Mouse (Mus musculus) kidney, postnatal 36 days (tissue): Measurements from ENCODE around the gene Arhgdia.
"Not testable (repeated sequence)": the region's sequence is repeated elsewhere in the genome, so short reads cannot be mapped to it uniquely, and the experiment has no call there.

Source experiments
- DNase-seq, 2 experiments: peaks; one replicate each; pipeline ENCODE4 v3.0.0; 2021 to 2022; ENCODE audit warnings: mixed read lengths in 2 of 2

Gene Arhgdia

GRCm38 (mm10) chr11:120613481-120613972, 32.1 kb upstream of the Arhgdia start:
- DNase-seq, result no peak

GRCm38 (mm10) chr11:120612763-120613162, 31.3 kb upstream of the Arhgdia start:
- DNase-seq, result peak; percentile 76 to 89

- DNase-seq, result no peak
These were observed 29.1 kb upstream of the Arhgdia start for GRCm38 (mm10) chr11:120610477-120611046.

- peak; percentile 67 for DNase-seq
These were observed 27.8 kb upstream of the Arhgdia start for GRCm38 (mm10) chr11:120609250-120609649.

- no peak for DNase-seq
These were observed 27.0 kb upstream of the Arhgdia start, which contains the start of gene Npb for GRCm38 (mm10) chr11:120608241-120609034. Npb (plus strand) TSS chr11:120608477.

- no peak for DNase-seq
These were observed 25.3 kb upstream of the Arhgdia start for GRCm38 (mm10) chr11:120606764-120607163.

GRCm38 (mm10) chr11:120605667-120606066, 24.2 kb upstream of the Arhgdia start:
- DNase-seq, result no peak

GRCm38 (mm10) chr11:120603545-120603944, 22.1 kb upstream of the Arhgdia start:
- DNase-seq, result no peak

- no peak for DNase-seq
These were observed 19.3 kb upstream of the Arhgdia start for GRCm38 (mm10) chr11:120600716-120601115.

- DNase-seq, result no peak
These were observed 17.6 kb upstream of the Arhgdia start for GRCm38 (mm10) chr11:120598990-120599549.

GRCm38 (mm10) chr11:120598283-120598989, 17.0 kb upstream of the Arhgdia start, which contains the start of the genes Alyref and Anapc11:
Alyref (minus strand) TSS chr11:120598365.
Anapc11 (plus strand) TSS chr11:120598421.
- peak; percentile 95 to 97 for DNase-seq

GRCm38 (mm10) chr11:120597240-120598235, 16.1 kb upstream of the Arhgdia start:
- peak in 1 of 2 experiments; percentile 61 for DNase-seq

- DNase-seq, result no peak
These were observed 7.1 kb upstream of the Arhgdia start for GRCm38 (mm10) chr11:120588531-120588930.

GRCm38 (mm10) chr11:120583937-120584336, 2.5 kb upstream of the Arhgdia start:
- DNase-seq, result no peak

- not testable (repeated sequence) for DNase-seq
These were observed 1.5 kb upstream of the Arhgdia start for GRCm38 (mm10) chr11:120582982-120583293.

GRCm38 (mm10) chr11:120582268-120582981, 1.0 kb upstream of the Arhgdia start:
- DNase-seq, result peak; percentile 43 to 66

- peak; percentile 28 to 65 for DNase-seq
These were observed 523 bp downstream of the Arhgdia start for GRCm38 (mm10) chr11:120580871-120581331.

- peak; percentile 49 to 60 for DNase-seq
These were observed 1.2 kb downstream of the Arhgdia start for GRCm38 (mm10) chr11:120580190-120580589.

- DNase-seq, result peak; percentile 72 to 86
These were observed 1.9 kb downstream of the Arhgdia start for GRCm38 (mm10) chr11:120579316-120580107.

- peak; percentile 21 to 55 for DNase-seq
These were observed 2.7 kb downstream of the Arhgdia start for GRCm38 (mm10) chr11:120578694-120579243.
